Mouse (Mus musculus): ENCODE measurements around the gene Hoxb7.

- no peak for TF ChIP-seq CTCF (IDR thresholded peaks at IDR 0.05; ENCODE audit: low read depth)
- no peak for TF ChIP-seq EP300 (IDR thresholded peaks at IDR 0.05; ENCODE audit: low read depth)
Measured at GRCm38 (mm10) chr11:96321846-96322245, 35.4 kb downstream of the Hoxb7 start.
